Mouse (Mus musculus): Measurements from ENCODE around the gene Sarnp. TPM values are rescaled to one million over a fixed set of nuclear protein-coding genes. Genes with fewer than 3 reads are reported as not detected.

Sarnp gene
- total RNA-seq, 2 experiments from 2014 or later = 38.0 to 39.1 TPM

Other genes starting within 250 kb of the Sarnp start
- gene Erbb3, start 227.7 kb upstream of the Sarnp start, total RNA-seq (2021) = 1 to 10 TPM; 8.9 to 9.2 TPM
- gene Rps26, start 190.6 kb upstream of the Sarnp start, total RNA-seq (2021) = 100 to 1,000 TPM; 246 to 289 TPM
- gene Ikzf4, start 171.3 kb upstream of the Sarnp start, total RNA-seq (2021) = under 1 TPM; 0.62 to 0.69 TPM
- gene Suox, start 143.3 kb upstream of the Sarnp start, total RNA-seq (2021) = 10 to 100 TPM; 23.7 to 27.0 TPM
- gene Rab5b, start 121.1 kb upstream of the Sarnp start, total RNA-seq (2021) = 10 to 100 TPM; 80.8 to 81.1 TPM
- under 1 TPM; 0.46 to 0.50 TPM for gene Pmel, start 113.1 kb upstream of the Sarnp start, total RNA-seq (2021)
- gene Cdk2, start 112.3 kb upstream of the Sarnp start, total RNA-seq (2021) = 10 to 100 TPM; 13.8 to 13.9 TPM
- gene Dgka, start 72.5 kb upstream of the Sarnp start, total RNA-seq (2021) = 10 to 100 TPM; 11.5 to 12.8 TPM
- 1 to 10 TPM; 7.8 to 9.7 TPM for gene Pym1, start 69.4 kb upstream of the Sarnp start, total RNA-seq (2021)
- 1 to 10 TPM; 3.5 to 4.0 TPM for gene Mmp19, start 26.4 kb upstream of the Sarnp start, total RNA-seq (2021)
- 10 to 100 TPM; 32.8 to 36.4 TPM for gene Dnajc14, start 13.3 kb upstream of the Sarnp start, total RNA-seq (2021)
- 1 to 10 TPM; 6.8 to 7.0 TPM for gene Tmem198b, start 13.0 kb upstream of the Sarnp start, total RNA-seq (2021)
- 1 to 10 TPM; 7.9 to 8.0 TPM for gene Ormdl2, start 4.3 kb downstream of the Sarnp start, total RNA-seq (2021)
- gene Gdf11, start 74.4 kb downstream of the Sarnp start, total RNA-seq (2021) = 1 to 10 TPM; 1.9 to 2.8 TPM
- 100 to 1,000 TPM; 117 to 143 TPM for gene Cd63, start 83.7 kb downstream of the Sarnp start, total RNA-seq (2021)
- gene Rdh5, start 105.6 kb downstream of the Sarnp start, total RNA-seq (2021) = 1 to 10 TPM; 6.4 to 7.5 TPM
- 100 to 1,000 TPM; 184 to 206 TPM for gene Bloc1s1, start 106.7 kb downstream of the Sarnp start, total RNA-seq (2021)
- 100 to 1,000 TPM; 160 to 167 TPM for gene Itga7, start 116.5 kb downstream of the Sarnp start, total RNA-seq (2021)
- not detected for gene Mettl7b, start 143.7 kb downstream of the Sarnp start, total RNA-seq (2021)
- not detected for gene Olfr9, start 172.1 kb downstream of the Sarnp start, total RNA-seq (2021)
- gene Olfr763, start 193.5 kb downstream of the Sarnp start, total RNA-seq (2021) = not detected
- not detected for gene Olfr764-ps1, start 222.6 kb downstream of the Sarnp start, total RNA-seq (2021)
- gene Olfr765, start 232.7 kb downstream of the Sarnp start, total RNA-seq (2021) = not detected

Measured in heart, postnatal 36 days (tissue).